16 mouse cellular contexts compared by ENCODE assay signal in the genomic region with DNA sequence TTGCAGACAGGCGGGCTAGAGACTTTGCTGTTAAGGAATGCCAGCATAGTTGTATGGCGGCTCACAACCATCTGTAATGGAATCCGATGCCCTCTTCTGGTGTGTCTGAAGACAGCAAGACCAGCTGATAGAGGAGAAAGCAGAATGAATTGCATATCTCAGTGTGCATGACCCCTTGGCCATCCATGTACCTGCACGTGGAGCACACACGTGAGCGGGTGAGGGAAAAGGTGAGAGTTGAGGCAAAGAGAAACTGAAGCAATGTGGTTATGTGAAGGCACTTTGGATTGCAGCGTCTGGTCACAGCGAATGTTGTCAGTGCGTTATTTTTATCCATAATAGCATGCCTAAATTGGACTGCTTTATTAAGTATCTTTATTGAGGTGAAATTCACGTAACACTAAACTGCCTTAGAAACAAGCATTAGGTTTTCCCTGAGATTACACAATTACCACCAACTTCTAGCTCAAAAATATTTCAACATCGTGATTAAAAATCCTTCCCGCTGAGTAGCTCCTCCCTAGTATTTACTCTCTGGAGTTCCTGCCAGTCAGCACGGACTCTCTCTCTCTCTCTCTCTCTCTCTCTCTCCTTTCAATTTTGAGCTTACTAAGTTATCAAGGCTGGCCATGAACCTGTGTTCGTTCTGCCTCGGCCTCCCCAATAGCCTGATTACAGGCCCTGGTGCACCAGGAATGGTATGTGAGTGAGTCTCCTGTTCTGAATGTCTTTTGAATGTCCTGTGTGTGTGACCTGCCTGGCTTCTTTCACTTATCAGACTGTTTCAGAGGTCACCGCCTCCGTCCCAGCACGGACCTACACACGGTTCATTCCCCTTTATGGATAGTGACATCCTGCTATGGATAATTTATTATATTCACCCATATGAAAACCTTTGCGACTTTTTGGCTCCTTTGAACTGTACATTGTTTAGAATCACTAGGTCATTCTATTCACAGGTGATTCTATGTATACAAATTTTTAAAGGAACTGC.
"Had no signal": no experiment of that assay in that cellular context is flagged by ENCODE, and none has a peak within 500 bp of the region (broad histone marks: within the 10 kb centered on the region; RNA-seq: fewer than 3 reads in every experiment).

No protein-coding gene starts in this region.

- H3K9ac ChIP-seq: limb, embryonic 13.5 days; liver, embryonic 13.5 days; neural tube, embryonic 15.5 days had no signal

- H3K9me3 ChIP-seq: limb, embryonic 13.5 days; liver, embryonic 13.5 days; midbrain, embryonic 10.5 days; neural tube, embryonic 15.5 days had no signal

- H3K27ac ChIP-seq: layer of hippocampus, adult 2 months; limb, embryonic 13.5 days; liver, embryonic 13.5 days; midbrain, embryonic 10.5 days; neural tube, embryonic 15.5 days; stomach, postnatal 0 days had no signal

- H3K27me3 ChIP-seq: limb, embryonic 13.5 days; liver, embryonic 13.5 days; neural tube, embryonic 15.5 days had no signal

- H3K4me2 ChIP-seq: limb, embryonic 13.5 days; liver, embryonic 13.5 days; neural tube, embryonic 15.5 days had no signal

- H3K36me3 ChIP-seq: limb, embryonic 13.5 days; liver, embryonic 13.5 days; midbrain, embryonic 10.5 days; neural tube, embryonic 15.5 days had no signal

- H3K4me3 ChIP-seq: layer of hippocampus, adult 2 months; limb, embryonic 13.5 days; liver, embryonic 13.5 days; midbrain, embryonic 10.5 days; myocyte; neural tube, embryonic 15.5 days had no signal

- H3K4me1 ChIP-seq: limb, embryonic 13.5 days; liver, embryonic 13.5 days; midbrain, embryonic 10.5 days; neural tube, embryonic 15.5 days had no signal

- DNase-seq: kidney, adult 11 months; kidney, adult 9 months; kidney, postnatal 10 days; kidney, postnatal 4 days; left cerebral cortex, postnatal 4 days; liver, embryonic 13.5 days; midbrain, embryonic 14.5 days; right cerebral cortex, adult 18-20 months; thymus, adult 18-20 months; thymus, postnatal 14 days had no signal
